Mouse (Mus musculus): ENCODE measurements around the gene Igsf9. TPM values are rescaled to one million over a fixed set of nuclear protein-coding genes. Genes with fewer than 3 reads are reported as not detected.
A peak's percentile ranks its signal among the peaks of the same experiment; 100 is the strongest.

Gene Igsf9
- polyA plus RNA-seq, 1 experiment = 8.6 TPM

GRCm38 (mm10) chr1:172519644-172520043 lies 38.1 kb downstream of the Igsf9 start:
- H3K4me3 ChIP-seq (ENCODE audit: extremely low read depth, insufficient read depth, insufficient read length) = no peak overlapping the region
- H3K36me3 ChIP-seq (ENCODE audit: control insufficient read depth, insufficient read depth, low read length) = no peaks in the 10 kb centered on the region
- H3K27me3 ChIP-seq (ENCODE audit: control insufficient read depth, insufficient read depth, low read length) = no peaks in the 10 kb centered on the region
- 79% methylated on average over 6 of the region's 6 CpGs for WGBS
- H3K4me1 ChIP-seq (ENCODE audit: control insufficient read depth, insufficient read depth, insufficient read length) = peaks cover 15% of the 10 kb centered on the region; the same call in 1 of the 2 replicates
- H3K27ac ChIP-seq (ENCODE audit: insufficient read depth, low read length) = no peak overlapping the region
- no peak for DNase-seq (ENCODE audit: low read depth in 1 of 2, low spot score in 2 of 2)
- no peak for TF ChIP-seq POLR2A (IDR thresholded peaks at IDR 0.05; ENCODE audit: low read depth, low read length)
- TF ChIP-seq CTCF (IDR thresholded peaks at IDR 0.05; ENCODE audit: extremely low read depth, insufficient read depth, insufficient read length, insufficient replicate concordance) = no peak

- peak; percentile 71 to 75 for DNase-seq (ENCODE audit: low read depth in 1 of 2, low spot score in 2 of 2)
- H3K27ac ChIP-seq (ENCODE audit: insufficient read depth, low read length) = 0 out of 2 replicates have a peak within 1 kb of the TSS, but pooled peaks have one; percentile 18
- H3K4me1 ChIP-seq (ENCODE audit: control insufficient read depth, insufficient read depth, insufficient read length) = peaks cover 14% of the 10 kb centered on the region
- H3K27me3 ChIP-seq (ENCODE audit: control insufficient read depth, insufficient read depth, low read length) = no peaks in the 10 kb centered on the region
- H3K4me3 ChIP-seq (ENCODE audit: extremely low read depth, insufficient read depth, insufficient read length) = peak within 1 kb of the TSS; percentile 36
- H3K36me3 ChIP-seq (ENCODE audit: control insufficient read depth, insufficient read depth, low read length) = no peaks in the 10 kb centered on the region
- TF ChIP-seq POLR2A (IDR thresholded peaks at IDR 0.05; ENCODE audit: low read depth, low read length) = no peak
- no peak for TF ChIP-seq CTCF (IDR thresholded peaks at IDR 0.05; ENCODE audit: extremely low read depth, insufficient read depth, insufficient read length, insufficient replicate concordance)
- 3% methylated on average over 28 of the region's 28 CpGs for WGBS
Observed at GRCm38 (mm10) chr1:172520576-172521440, 39.2 kb downstream of the Igsf9 start, which contains the start of gene Cfap45. Gene Cfap45, plus strand, starts transcription at chr1:172520801.

DNA sequence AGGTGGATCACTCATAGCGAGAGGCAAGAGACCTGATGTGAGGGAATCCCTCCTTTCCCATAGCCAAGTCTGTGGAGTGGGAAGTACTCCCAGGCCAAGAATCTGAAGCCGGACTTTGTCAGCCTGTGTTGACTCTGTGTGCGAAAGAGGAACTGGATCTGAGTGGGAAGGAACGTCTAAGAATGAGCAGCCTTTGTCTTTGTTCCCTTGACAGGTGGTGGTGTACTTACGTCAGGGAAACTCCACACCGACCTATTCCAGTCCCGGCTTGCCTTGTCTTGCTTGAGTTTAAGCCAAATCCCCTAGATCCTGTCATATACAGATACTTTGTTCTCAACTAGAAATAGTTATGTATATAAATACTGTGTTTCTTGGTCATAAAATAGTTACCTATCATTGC lies 40.9 kb downstream of the Igsf9 start:
- peaks cover 19% of the 10 kb centered on the region for H3K4me1 ChIP-seq (ENCODE audit: control insufficient read depth, insufficient read depth, insufficient read length)
- H3K27ac ChIP-seq (ENCODE audit: insufficient read depth, low read length) = no peak overlapping the region
- no peak overlapping the region for H3K4me3 ChIP-seq (ENCODE audit: extremely low read depth, insufficient read depth, insufficient read length)
- TF ChIP-seq CTCF (IDR thresholded peaks at IDR 0.05; ENCODE audit: extremely low read depth, insufficient read depth, insufficient read length, insufficient replicate concordance) (no peak), POLR2A (IDR thresholded peaks at IDR 0.05; ENCODE audit: low read depth, low read length) (no peak)
- H3K27me3 ChIP-seq (ENCODE audit: control insufficient read depth, insufficient read depth, low read length) = no peaks in the 10 kb centered on the region
- peak in 1 of 2 experiments; percentile 65 for DNase-seq (ENCODE audit: low read depth in 1 of 2, low spot score in 2 of 2)
- H3K36me3 ChIP-seq (ENCODE audit: control insufficient read depth, insufficient read depth, low read length) = no peaks in the 10 kb centered on the region
- 27% methylated on average over 7 of the region's 7 CpGs for WGBS

DNA sequence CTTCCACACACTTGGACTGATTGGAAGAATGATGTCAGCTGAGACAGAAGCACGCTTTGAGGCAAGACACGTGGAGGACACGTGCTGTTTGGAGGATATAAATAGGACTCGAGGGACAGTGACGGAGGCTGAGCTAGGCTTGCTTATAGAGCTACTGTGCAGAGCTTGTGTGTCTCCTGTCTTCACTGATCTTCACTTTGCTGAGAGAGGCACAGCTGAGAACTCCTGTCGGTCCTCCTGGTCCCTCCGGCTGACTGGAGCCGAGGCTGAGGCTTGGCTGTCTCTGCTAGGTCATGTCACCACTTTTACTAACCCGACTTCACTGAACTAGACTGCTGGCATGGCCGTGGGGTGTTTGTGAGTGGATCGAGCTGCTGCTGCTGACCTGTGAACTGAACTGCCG lies 42.1 kb downstream of the Igsf9 start:
- no peak overlapping the region for H3K27ac ChIP-seq (ENCODE audit: insufficient read depth, low read length)
- 54% methylated on average over 12 of the region's 12 CpGs for WGBS
- no peak for DNase-seq (ENCODE audit: low read depth in 1 of 2, low spot score in 2 of 2)
- H3K4me3 ChIP-seq (ENCODE audit: extremely low read depth, insufficient read depth, insufficient read length) = no peak overlapping the region
- TF ChIP-seq CTCF (IDR thresholded peaks at IDR 0.05; ENCODE audit: extremely low read depth, insufficient read depth, insufficient read length, insufficient replicate concordance) = no peak
- H3K4me1 ChIP-seq (ENCODE audit: control insufficient read depth, insufficient read depth, insufficient read length) = peaks cover 19% of the 10 kb centered on the region
- H3K27me3 ChIP-seq (ENCODE audit: control insufficient read depth, insufficient read depth, low read length) = no peaks in the 10 kb centered on the region
- no peaks in the 10 kb centered on the region for H3K36me3 ChIP-seq (ENCODE audit: control insufficient read depth, insufficient read depth, low read length)

DNA sequence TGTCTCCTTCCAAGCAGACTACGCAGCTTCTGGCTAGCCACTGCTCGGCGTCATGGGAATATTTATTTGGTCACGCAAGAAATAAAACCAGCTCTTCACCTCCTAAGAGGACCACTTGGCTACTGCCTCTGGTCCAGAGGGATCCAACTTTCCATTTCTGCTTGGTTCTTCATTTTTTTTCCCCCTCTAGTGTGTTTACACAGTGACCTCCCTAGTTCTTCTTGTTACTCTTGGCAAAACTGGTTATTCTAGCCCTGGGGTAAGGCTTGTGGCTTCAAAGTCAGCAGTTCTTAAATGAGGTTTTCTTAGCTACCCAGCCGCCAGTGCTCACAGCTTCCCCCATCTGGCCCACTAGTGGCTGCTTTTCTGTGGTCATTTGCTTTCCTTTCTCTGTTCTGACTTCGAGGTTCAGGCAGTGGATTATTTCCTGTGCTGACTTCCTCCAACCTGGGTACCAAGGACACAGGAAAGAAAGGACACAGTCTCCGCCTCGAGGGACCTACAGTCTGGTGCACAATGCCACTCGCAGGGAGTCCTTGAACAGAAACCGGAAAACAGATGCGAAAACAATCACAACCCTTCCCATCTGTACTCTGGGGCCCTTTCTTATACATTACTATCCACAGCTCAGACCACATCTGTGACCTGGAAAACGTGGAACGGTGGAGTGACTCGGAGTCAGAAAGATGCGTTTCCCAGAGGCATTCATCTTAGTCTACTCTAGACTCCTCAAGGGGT lies 43.6 kb downstream of the Igsf9 start:
- peak; percentile 4; the same call in 1 of the 2 replicates for TF ChIP-seq CTCF (IDR thresholded peaks at IDR 0.05; ENCODE audit: extremely low read depth, insufficient read depth, insufficient read length, insufficient replicate concordance)
- TF ChIP-seq POLR2A (IDR thresholded peaks at IDR 0.05; ENCODE audit: low read depth, low read length) = no peak
- no peak for DNase-seq (ENCODE audit: low read depth in 1 of 2, low spot score in 2 of 2)
- Histone ChIP-seq H3K4me3 (ENCODE audit: extremely low read depth, insufficient read depth, insufficient read length) (peak overlapping the region; percentile 40; the same call in 1 of the 2 replicates), H3K36me3 (ENCODE audit: control insufficient read depth, insufficient read depth, low read length) (no peaks in the 10 kb centered on the region), H3K4me1 (ENCODE audit: control insufficient read depth, insufficient read depth, insufficient read length) (peaks cover 19% of the 10 kb centered on the region), H3K27ac (ENCODE audit: insufficient read depth, low read length) (peak overlapping the region; percentile 27), H3K27me3 (ENCODE audit: control insufficient read depth, insufficient read depth, low read length) (no peaks in the 10 kb centered on the region)
- 3% methylated on average over 15 of the region's 15 CpGs for WGBS

DNA sequence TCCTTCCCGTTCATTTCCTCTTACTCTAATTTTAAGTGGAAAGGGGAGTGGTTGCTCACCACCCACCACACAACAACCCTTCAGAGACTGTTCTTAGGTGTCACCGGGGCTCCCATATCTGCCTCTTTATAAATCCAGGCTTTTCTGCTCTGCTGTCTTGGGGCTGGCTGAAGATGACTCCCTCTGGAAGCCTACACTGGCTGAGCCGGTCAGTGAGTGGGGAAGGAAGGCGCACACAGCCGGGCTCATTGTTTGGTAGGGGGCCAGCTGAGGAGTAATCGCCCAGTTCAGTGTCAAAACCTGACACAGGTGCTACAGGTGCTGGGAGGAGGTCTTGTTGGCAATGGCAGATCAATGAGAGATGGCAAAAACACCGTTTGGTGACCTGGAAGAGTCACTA lies 44.4 kb downstream of the Igsf9 start:
- TF ChIP-seq CTCF (IDR thresholded peaks at IDR 0.05; ENCODE audit: extremely low read depth, insufficient read depth, insufficient read length, insufficient replicate concordance) = no peak
- no peak for TF ChIP-seq POLR2A (IDR thresholded peaks at IDR 0.05; ENCODE audit: low read depth, low read length)
- Histone ChIP-seq H3K27me3 (ENCODE audit: control insufficient read depth, insufficient read depth, low read length) (no peaks in the 10 kb centered on the region), H3K27ac (ENCODE audit: insufficient read depth, low read length) (peak overlapping the region; percentile 45; the same call in 1 of the 2 replicates), H3K4me1 (ENCODE audit: control insufficient read depth, insufficient read depth, insufficient read length) (peaks cover 19% of the 10 kb centered on the region), H3K36me3 (ENCODE audit: control insufficient read depth, insufficient read depth, low read length) (no peaks in the 10 kb centered on the region), H3K4me3 (ENCODE audit: extremely low read depth, insufficient read depth, insufficient read length) (peak overlapping the region; percentile 47)
- WGBS = 18% methylated on average over 7 of the region's 7 CpGs
- DNase-seq (ENCODE audit: low read depth in 1 of 2, low spot score in 2 of 2) = no peak
